Mouse (Mus musculus): ENCODE measurements around the gene Txnrd2.

DNA sequence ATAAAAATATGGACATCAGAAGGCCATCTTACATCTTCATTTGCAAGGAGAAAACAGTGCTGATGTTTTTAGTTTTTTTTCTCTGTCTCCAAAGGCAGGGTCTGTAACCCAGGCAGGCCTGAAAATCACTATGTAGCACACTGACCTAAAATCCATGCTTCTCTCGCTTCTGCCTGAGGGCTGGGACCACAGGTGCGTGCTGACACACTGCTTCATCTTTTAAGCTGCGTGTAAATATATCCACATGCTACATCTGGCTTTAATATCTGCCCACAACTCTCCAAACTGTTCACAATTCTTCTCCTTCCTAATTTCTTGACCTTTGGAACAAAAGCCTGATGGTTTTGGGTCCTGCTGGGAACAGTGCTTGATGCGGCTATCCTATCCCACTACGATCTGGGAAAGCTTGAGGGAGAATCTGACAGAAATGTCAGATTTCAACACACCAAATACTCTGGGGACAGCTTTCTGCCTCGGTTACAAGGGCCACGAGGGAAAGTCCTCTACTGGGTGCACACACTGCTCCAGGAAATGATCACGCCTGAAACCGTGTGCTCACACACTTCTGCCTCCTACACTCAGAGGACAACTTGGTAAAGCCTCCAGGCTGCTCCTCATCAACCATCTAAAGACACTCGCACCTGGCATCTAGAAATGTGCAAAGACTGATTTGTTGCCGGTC, 1.7 kb upstream of the Txnrd2 start:
- TF ChIP-seq CTCF (conservative IDR thresholded peaks at IDR 0.05; ENCODE audit: low read length) (no peak), NANOG (IDR thresholded peaks at IDR 0.05; ENCODE audit: borderline replicate concordance, low read length) (no peak)
